Mouse (Mus musculus) ovary, postnatal 14 days (tissue): ENCODE results near the gene Celf2.

Experiments
- DNase-seq: peaks from one replicate; pipeline ENCODE4 v3.0.0; 2022; ENCODE audit warnings: low spot score

Celf2 gene

GRCm38 (mm10) chr2:6546462-6547138 is 962.8 kb downstream of the Celf2 start:
- no peak for DNase-seq

DNA sequence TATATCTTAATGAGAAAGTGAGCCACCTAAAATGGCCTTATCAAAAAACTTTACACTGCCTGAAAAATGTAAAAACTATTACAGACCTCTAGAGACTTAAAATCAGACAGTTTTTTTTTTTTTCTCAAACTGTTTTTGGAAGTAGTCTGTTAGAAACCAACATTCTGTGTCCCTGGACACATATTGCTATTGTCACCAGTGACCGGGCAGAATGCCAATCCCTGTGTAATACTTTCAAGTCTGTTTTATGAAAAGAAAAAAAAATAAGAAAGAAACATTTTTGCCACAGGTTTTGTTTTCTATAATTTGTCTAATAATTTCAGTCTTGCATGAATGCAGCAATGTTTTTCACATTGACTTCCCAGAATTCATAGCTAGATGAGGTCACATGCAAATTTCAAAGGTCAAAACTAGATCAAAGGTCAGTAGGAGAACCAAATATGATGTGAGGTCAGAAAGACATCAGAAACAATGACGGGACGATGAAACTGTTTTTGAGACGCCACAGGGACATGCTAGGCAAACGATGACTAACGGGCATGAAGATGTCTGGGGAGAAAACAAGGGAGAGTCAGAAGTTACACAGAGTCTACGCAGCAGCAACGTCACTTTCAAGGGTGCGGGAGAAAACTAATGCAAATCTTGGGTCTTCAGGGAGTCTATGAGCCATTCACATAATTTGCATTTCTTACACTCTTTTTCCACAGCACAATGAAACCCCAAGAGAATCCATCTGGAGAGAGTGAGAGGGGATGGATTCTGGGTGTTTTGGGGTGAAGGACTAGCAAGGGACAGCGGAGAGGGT is 964.0 kb downstream of the Celf2 start:
- DNase-seq, result no peak

GRCm38 (mm10) chr2:6543650-6544049 is 965.7 kb downstream of the Celf2 start:
- no peak for DNase-seq

DNA sequence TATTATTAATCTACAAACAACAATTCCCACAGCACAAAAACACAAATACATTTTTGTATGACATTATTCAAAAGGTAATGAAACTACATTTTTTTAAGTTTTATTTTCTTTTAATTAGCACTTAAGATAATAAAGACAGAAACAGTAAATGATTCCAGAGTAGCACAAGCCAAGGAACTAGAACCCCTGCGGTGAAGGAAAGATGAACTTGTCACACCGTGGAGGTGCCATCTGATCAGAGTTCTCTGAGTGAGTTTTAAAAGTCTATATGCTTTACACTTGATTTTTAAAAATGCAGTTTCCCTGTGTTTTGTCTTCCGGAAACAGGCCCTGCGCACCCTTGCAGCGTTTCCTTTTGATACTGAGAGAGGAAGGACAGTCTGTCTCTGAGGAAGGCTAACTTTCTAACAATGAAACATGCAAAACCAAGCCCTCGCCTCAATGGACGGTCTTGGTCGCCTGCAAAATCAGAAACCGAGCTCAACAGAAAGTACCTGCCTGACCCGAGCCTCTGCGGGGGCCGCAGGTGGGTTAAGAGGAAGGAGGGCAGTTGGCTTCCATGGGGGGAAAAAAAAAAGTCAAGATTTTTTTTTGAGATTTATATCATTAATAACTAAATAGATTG is 966.7 kb downstream of the Celf2 start:
- DNase-seq, result no peak

- DNase-seq, result no peak
Observed at GRCm38 (mm10) chr2:6540825-6541224, 968.5 kb downstream of the Celf2 start.

GRCm38 (mm10) chr2:6540092-6540491 is 969.3 kb downstream of the Celf2 start:
- no peak for DNase-seq

GRCm38 (mm10) chr2:6538500-6538899 is 970.9 kb downstream of the Celf2 start:
- DNase-seq, result no peak

DNA sequence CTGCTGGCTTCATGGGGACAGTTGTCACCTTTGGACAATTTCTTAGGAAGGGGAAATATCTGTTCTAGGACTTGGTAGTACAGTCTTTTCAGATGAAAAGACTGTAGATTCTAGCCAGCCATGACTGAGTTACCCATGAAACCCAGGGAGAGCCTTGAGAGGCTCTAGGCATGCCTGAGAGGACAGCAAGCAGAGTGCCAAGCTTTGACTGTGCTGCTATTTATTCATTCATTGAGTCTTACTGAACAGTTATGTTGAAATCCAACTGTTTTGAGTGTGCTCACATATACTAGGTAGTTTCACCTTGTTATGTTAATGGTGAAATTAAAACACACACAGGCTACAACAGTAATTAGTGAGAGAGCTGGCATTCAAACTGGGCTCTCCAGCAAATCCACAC is 971.3 kb downstream of the Celf2 start:
- no peak for DNase-seq

DNA sequence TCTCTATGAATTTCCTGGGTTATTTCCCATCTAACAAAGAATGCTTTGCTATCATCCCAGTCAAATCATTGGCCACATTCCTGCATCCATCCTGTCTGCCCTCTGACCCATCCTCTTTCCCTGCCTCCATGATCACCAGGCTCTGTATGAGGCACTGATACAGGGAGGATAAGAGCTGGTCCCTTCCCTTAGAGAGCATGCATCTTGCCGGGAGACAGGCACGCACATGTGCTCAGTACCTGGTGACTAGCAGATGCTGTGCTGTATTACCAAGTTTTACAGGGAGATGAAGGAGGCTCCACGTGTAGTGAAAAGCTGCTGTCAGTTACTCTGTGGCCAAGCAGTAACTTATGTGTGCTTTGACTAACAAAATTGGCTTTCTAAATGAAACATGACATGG is 972.0 kb downstream of the Celf2 start:
- DNase-seq, result no peak

DNA sequence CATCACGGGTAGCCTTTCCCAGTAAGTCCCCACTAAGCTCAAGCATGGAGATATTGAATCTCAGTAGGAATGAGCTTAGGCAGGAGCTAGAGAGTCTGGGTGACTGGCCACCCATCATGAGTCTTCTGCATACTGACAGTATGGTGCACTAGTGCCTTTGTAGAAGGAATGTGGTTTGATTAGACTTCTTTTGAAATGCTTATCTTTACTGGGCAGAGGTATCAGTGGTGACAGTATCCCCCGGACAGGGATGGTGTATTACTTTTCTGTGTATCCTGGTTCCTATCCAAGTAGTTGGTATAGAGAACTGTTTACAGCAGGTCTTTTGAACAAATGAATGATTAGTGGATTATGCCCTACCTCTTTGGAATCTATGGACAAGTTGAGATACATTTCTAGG is 973.0 kb downstream of the Celf2 start:
- no peak for DNase-seq

DNA sequence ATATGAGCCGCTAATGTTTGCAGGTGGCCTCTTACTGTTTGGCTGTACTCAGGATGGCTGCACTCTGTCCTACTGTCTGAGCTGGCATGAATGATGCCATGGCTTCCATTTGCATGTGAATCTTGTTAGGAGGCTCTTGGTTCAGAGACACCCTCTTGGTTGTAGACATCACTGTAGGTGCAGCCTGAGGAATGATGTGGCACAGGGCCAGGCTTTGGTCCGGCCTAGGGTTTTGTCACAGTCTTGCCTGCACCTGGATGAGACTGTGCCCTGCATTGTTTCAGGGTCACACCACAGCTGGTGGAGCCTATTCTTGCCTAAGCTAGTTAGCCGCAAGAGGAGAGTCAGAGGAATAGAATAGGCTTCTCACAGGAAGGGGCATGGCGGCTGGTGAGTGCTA is 977.0 kb downstream of the Celf2 start:
- DNase-seq, result no peak

DNA sequence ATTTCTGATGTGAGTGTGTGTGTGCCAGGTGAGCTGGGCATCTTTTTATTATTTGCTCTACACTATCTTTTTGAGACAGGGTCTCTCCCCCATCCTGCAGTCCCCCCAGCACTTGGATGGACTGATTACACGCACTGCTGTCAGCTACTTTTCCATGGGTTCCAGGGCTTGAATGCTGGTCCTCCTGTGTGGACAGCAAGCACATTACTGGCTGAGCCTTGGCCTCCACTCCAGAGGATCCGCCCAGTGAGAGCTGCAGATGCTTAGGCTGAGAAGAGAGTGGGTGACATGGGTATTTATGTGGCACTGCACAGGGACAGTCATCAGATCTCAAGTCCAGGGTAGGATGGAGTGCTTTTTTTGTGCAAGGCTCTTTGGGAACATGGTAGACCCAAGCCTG is 981.3 kb downstream of the Celf2 start:
- no peak for DNase-seq

DNA sequence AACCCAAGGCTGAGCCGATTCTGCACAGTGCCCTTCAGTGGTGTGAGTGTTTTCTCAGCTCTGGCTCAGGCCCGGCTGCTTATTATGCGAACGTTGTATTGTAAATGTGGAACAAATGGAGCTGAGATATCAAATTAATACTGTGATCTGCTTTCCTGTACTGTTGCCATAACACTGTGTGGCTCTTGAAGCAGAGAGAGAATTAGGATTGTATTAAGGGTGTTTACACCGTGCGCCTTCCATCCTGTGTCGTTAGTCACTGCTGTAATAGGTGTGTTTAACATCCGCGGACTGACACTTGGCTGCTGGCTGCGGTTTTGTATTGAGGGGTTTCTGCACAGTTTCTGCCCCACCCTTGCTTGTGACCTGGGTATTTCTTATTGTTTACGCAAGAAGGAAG is 982.5 kb downstream of the Celf2 start:
- DNase-seq, result no peak

DNA sequence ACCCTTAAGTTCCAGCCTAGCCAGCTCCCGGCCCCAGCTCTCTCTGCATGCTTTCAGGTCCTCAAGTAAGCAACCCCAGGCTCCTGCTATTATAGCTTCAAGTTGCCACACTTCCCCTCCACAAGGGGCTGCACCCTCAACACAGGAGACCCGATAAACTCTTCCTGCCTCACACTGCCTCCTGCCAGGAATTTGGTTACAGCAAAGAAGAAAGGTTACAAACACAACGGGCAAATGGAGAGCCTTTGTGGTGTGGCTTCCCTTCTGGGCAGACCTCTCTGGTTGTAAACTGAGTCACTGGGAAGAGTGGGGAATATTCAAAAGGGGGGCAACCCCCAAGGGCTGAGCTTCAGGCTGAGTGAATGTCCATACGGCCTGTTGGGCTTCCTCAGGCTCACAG is 983.1 kb downstream of the Celf2 start:
- DNase-seq, result no peak

DNA sequence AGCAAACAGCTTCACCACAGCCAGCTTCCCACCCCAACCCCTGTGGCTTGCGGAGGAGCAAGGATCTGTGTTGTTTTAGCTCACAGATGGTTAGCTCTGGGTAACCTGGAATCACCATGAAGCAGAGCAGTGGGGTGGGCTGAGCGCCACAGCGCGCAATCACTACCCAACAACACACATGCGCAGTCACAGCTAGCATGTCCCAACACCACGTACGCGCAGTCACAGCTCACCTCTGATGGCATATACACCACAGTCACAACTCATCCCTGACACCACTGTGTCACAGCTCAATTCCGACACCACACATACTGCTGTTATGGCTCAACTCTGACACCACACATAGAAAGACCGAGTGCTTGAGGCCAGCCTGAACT is 985.5 kb downstream of the Celf2 start:
- DNase-seq, result no peak

DNA sequence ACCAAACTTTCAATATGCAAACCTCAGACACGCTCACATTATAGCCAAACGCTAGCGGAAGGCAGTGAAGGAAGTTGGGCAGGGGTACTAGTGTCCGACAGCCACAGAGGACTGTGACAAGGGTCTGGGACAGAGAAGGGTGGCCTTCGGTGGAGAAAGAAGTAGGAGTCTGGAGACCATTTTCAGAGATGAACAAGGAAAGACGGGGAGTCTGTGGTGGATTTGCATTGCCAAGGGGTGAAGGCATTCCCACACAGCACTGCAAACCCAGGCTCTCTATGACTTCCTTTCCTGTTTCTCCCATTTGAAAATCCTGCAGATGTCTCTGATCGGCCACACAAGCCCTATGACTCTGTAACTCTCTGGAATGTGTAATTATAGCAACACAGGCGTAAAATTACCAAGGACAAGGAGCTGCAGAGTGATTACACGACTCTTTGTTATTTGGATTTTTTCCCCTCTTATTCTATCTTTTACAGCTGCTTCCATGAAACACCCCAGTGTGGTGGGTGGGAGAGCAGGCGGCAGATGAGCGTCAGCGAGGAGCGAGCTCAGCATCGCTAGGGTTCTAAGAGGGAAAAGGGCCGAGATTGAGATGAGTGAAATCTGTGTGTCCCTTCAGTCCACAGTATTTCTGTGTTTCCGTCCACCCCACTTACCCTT is 986.0 kb downstream of the Celf2 start:
- no peak for DNase-seq

DNA sequence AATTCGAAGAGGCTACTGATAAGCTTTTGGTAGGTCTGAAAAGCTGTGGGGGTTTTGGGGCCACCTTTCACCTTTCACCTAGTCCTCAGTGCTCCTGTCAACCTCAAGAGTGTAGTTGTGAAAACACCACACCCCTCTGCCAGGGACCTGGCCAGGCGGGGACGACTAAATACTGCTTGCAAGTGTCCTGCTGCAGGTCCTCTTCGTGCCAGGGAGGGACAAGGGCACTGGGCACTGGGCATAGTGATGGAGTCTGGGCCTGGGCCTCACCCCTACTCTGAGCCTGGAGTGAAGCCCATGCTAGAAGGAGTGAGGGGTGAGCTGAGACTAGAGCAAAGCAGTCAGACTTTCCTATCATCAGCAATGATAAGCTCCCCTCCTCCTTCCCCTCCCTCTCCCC is 987.0 kb downstream of the Celf2 start:
- no peak for DNase-seq

GRCm38 (mm10) chr2:6513176-6513575 is 996.2 kb downstream of the Celf2 start:
- DNase-seq, result no peak

GRCm38 (mm10) chr2:6507071-6507470 is 1002.3 kb downstream of the Celf2 start:
- DNase-seq, result no peak

DNA sequence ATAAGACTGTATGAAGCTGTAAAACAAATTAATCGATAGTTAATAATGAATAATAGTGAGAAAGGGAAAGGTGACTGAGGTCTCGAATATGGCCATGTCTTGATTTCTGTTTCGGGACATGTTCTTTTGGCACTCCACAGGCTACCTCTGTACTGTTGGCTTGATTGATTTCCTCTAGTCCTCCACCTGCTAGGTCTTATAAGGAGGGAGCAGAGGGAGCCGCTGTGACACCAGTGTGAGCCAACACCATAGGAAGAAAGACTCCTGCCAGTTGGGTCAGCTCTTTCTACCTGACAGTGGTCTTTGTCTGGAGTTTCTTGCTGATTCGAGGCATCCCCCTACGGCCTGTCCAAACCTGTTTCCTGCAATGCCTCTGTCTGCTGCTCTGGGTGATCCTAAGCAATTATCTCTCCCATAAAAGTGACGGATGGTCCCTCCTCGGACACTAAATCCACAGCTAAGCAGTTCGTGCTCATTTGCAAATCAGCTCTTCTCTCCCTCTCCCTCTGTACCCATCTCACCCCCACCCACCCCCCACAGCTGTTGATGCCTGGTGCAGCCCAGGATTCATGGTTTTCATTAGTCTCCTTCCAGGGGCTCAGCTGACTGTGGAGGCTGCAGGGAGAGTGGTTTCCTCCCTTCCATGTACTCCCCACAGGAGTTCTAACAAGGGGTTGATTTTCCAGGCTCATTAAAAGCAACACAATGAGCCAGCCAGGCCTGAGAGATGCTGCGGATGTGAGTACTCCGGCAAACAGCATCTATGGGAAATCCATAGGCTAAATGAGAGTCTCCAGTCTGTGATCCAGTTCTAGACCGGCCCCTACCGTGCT is 1003.2 kb downstream of the Celf2 start:
- DNase-seq, result no peak

DNA sequence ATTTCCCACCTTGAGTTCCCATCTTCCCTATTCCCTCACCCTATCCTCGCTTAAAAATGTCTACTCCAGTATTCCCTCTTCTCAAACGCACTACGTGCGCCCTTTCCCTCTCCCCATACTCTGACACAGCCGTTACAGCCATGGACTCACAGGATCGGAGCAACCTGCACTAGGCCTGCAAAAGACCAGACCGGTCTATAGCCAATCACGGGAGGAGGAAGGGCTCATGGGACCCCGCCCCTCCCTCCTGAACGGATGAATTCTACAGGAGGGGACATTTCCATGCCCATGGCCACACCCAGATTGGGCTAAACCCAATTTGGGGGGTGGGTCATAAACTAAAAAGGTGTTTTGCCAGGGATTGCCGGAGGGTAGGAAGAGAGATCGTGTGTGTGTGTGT is 1003.8 kb downstream of the Celf2 start:
- no peak for DNase-seq

GRCm38 (mm10) chr2:6498101-6498500 is 1011.3 kb downstream of the Celf2 start:
- DNase-seq, result no peak
